Mouse (Mus musculus) right cerebral cortex, postnatal 36 days (tissue): ENCODE measurements at regions not wholly inside any gene's neighbourhood (a gene's known extent, or its start where the extent isn't known, plus 50 kb on each side); places are given as distances from the start of the nearest gene placed in this dataset.
A peak's percentile ranks its signal among the peaks of the same experiment; 100 is the strongest.

ENCODE experiments used
- DNase-seq, 2 experiments: peaks; one replicate each; pipeline ENCODE4 v3.0.0; 2022; ENCODE audit warnings: low spot score in 2 of 2, mixed read lengths in 1 of 2

GRCm38 (mm10) chr14:14596057-14596809 is 105.8 kb upstream of the Slc4a7 start:
- no peak for DNase-seq

GRCm38 (mm10) chr14:14599586-14599985 is 102.5 kb upstream of the Slc4a7 start:
- DNase-seq = no peak

GRCm38 (mm10) chr14:14599990-14600389 is 102.1 kb upstream of the Slc4a7 start:
- DNase-seq = no peak

GRCm38 (mm10) chr14:14603439-14603838 is 98.6 kb upstream of the Slc4a7 start:
- DNase-seq = no peak

GRCm38 (mm10) chr14:14607074-14607473 is 95.0 kb upstream of the Slc4a7 start:
- no peak for DNase-seq

- DNase-seq = no peak
Measured at GRCm38 (mm10) chr14:14612245-14612644, 89.8 kb upstream of the Slc4a7 start.

GRCm38 (mm10) chr14:14620316-14620715 is 81.8 kb upstream of the Slc4a7 start:
- no peak for DNase-seq

GRCm38 (mm10) chr14:14628673-14629072 is 73.4 kb upstream of the Slc4a7 start:
- DNase-seq = no peak

- no peak for DNase-seq
Measured at GRCm38 (mm10) chr14:14631750-14632149, 70.3 kb upstream of the Slc4a7 start.

- no peak for DNase-seq
Measured at GRCm38 (mm10) chr14:14632471-14632870, 69.6 kb upstream of the Slc4a7 start.

GRCm38 (mm10) chr14:14632951-14633931 is 68.8 kb upstream of the Slc4a7 start:
- DNase-seq = peak; percentile 53 to 58

GRCm38 (mm10) chr14:14634021-14634420 is 68.1 kb upstream of the Slc4a7 start:
- DNase-seq = no peak

- no peak for DNase-seq
Measured at GRCm38 (mm10) chr14:14639102-14640015, 62.7 kb upstream of the Slc4a7 start.

- peak in 1 of 2 experiments; percentile 16 for DNase-seq
Measured at GRCm38 (mm10) chr14:14640023-14640441, 62.0 kb upstream of the Slc4a7 start.

GRCm38 (mm10) chr14:14640557-14640956 is 61.5 kb upstream of the Slc4a7 start:
- no peak for DNase-seq

GRCm38 (mm10) chr14:14643533-14643932 is 58.5 kb upstream of the Slc4a7 start:
- DNase-seq = no peak

- no peak for DNase-seq
Measured at GRCm38 (mm10) chr14:14645084-14645483, 57.0 kb upstream of the Slc4a7 start.
